Mouse (Mus musculus) liver, embryonic 14.5 days (tissue): Measurements from ENCODE around the gene Hif3a.

Experiments used
- CTCF ChIP-seq: IDR thresholded peaks from 2 replicates; pipeline ENCODE4 v1.5.1; 2016; ENCODE audit warnings: antibody characterized with exemption, low read depth, control low read depth
- EP300 ChIP-seq: IDR thresholded peaks from 2 replicates; pipeline ENCODE4 v1.6.1; 2016; ENCODE audit warnings: antibody characterized with exemption, low read depth

DNA sequence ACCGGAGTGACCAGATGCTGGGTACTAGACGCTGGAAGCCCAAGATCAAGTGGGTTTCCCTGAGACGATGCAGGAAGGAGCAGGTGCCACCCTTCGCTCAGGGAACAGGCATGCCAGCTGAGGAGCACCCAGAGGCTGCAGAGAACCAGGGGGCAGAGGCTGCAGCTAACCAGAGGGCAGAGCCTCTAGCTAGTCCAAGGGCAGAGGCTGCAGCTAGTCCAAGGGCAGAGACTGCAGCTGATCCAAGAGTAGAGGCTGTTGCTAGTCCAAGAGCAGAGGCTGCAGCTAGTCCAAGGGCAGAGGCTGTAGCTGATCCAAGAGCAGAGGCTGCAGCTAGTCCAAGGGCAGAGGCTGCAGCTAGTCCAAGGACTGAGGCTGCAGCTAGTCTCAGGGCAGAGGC is 66.9 kb downstream of the Hif3a start:
- TF ChIP-seq CTCF (no peak), EP300 (no peak)
